Mouse (Mus musculus) thymus, adult 2 months (tissue): ENCODE results near the gene Dock3. TPM values are rescaled to one million over a fixed set of nuclear protein-coding genes. Genes with fewer than 3 reads are reported as not detected.
A peak's percentile ranks its signal among the peaks of the same experiment; 100 is the strongest.

Source experiments
- DNase-seq: peaks from one replicate; pipeline ENCODE4 v3.0.0; 2021
- H3K27ac ChIP-seq: fragments of 200-500 bp; 2 replicates; pipeline ENCODE4 v1.5.1; 2012; ENCODE audit warnings: low read length, control low read depth; ENCODE audit not compliant: control insufficient read depth, insufficient read depth
- H3K27me3 ChIP-seq: fragments of 200-500 bp; 2 replicates; pipeline ENCODE4 v1.6.1; 2012; ENCODE audit warnings: mild to moderate bottlenecking, low read length, moderate library complexity, mixed read lengths; ENCODE audit not compliant: control insufficient read depth, insufficient read depth
- H3K36me3 ChIP-seq: fragments of 200-500 bp; 2 replicates; pipeline ENCODE4 v1.6.1; 2012; ENCODE audit warnings: mild to moderate bottlenecking, low read length, moderate library complexity; ENCODE audit not compliant: control insufficient read depth, insufficient read depth
- H3K4me1 ChIP-seq: fragments of 200-500 bp; replicated peaks from 2 replicates; pipeline ENCODE4 v1.6.1; 2012; ENCODE audit warnings: low read length; ENCODE audit not compliant: control insufficient read depth, insufficient read depth
- H3K4me3 ChIP-seq: fragments of 200-500 bp; 2 replicates; pipeline ENCODE4 v1.5.1; 2012; ENCODE audit warnings: mild to moderate bottlenecking, low read length, control low read depth, moderate library complexity; ENCODE audit not compliant: control insufficient read depth, insufficient read depth
- CTCF ChIP-seq: fragments of 200-500 bp; IDR thresholded peaks from 2 replicates; pipeline ENCODE4 v1.5.1; 2012; ENCODE audit warnings: mild to moderate bottlenecking, control low read depth, low read length, moderate library complexity, borderline replicate concordance; ENCODE audit not compliant: control insufficient read depth, poor library complexity, insufficient read depth; ENCODE audit errors: extremely low read depth
- POLR2A ChIP-seq: fragments of 200-500 bp; IDR thresholded peaks from 2 replicates; pipeline ENCODE4 v1.6.1; 2012; ENCODE audit warnings: mild to moderate bottlenecking, low read length, control low read depth, moderate library complexity; ENCODE audit not compliant: control insufficient read depth, poor library complexity, insufficient read depth; ENCODE audit errors: extremely low read depth
- WGBS: fragments of 180-500 bp; shearing (Covaris S2); methylation state at CpG from one replicate; pipeline ENCODE4 v1.1.7; 2018; 5-methylcytosine and 5-hydroxymethylcytosine counted together
- polyA plus RNA-seq: library from polyadenylated mRNA; depleted of rRNA; stranded (reverse); fragments of >200 nt; gene quantifications from 2 replicates; pipeline ENCODE4 v1.2.3, GENCODE M21; 2012

Gene Dock3
- polyA plus RNA-seq, 1 experiment = 3.2 TPM

DNA sequence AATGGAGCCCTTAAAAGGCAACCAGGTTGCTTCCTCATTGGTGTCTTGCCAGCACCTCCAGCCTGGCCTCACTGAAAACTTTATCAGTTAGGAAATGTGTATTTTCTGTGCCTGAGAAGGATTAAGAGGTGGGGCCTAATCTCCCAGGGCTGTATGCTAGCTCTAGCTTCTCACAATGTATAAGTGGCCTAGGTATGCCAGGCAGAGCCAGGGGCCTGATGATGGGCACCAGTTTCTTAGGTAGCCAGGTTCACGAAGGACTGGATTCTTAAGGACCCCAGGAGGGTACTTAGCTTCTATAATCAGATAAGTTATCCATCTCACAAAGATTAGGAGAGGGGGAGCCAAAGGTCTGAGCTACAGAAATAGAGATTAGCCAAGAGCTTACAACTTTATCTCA is 320.1 kb downstream of the Dock3 start:
- Histone ChIP-seq H3K4me1 (no peaks in the 10 kb centered on the region), H3K27me3 (no peaks in the 10 kb centered on the region), H3K36me3 (no peaks in the 10 kb centered on the region), H3K4me3 (no peak overlapping the region), H3K27ac (no peak overlapping the region)
- 88% methylated on average over 1 of the region's 1 CpGs for WGBS
- TF ChIP-seq CTCF (no peak), POLR2A (no peak)
- DNase-seq = no peak

DNA sequence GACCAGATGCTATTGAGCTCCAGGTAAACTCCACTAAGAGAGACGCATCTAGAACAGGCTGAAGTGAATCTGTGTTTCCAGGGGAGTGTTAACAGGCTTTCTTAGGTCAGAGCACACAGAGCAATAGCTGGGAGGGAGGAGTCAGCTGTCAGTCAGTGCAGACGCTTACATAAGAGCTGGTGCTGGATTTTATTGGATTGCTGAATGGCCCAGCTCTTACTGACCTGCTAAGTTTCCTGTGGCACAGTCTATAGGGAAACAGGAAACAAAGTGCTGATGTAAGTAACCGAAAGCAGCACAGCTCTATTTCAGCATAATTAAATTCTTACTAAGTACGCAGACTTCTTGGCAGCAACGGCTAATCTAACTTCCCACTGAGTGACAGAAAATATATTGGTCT is 323.0 kb downstream of the Dock3 start:
- H3K27me3 ChIP-seq = no peaks in the 10 kb centered on the region
- H3K36me3 ChIP-seq = no peaks in the 10 kb centered on the region
- 32% methylated on average over 5 of the region's 5 CpGs for WGBS
- no peak for DNase-seq
- H3K4me3 ChIP-seq = no peak overlapping the region
- TF ChIP-seq POLR2A (no peak), CTCF (no peak)
- no peaks in the 10 kb centered on the region for H3K4me1 ChIP-seq
- no peak overlapping the region for H3K27ac ChIP-seq

- no peak for DNase-seq
- Histone ChIP-seq H3K27me3 (no peaks in the 10 kb centered on the region), H3K4me1 (no peaks in the 10 kb centered on the region), H3K27ac (no peak overlapping the region), H3K4me3 (no peak overlapping the region), H3K36me3 (no peaks in the 10 kb centered on the region)
- no peak for TF ChIP-seq CTCF
- TF ChIP-seq POLR2A = no peak
- 93% methylated on average over 3 of the region's 3 CpGs for WGBS
Observed at GRCm38 (mm10) chr9:106908174-106908573, 323.5 kb downstream of the Dock3 start.

- H3K4me3 ChIP-seq = no peak overlapping the region
- DNase-seq = no peak
- no peak overlapping the region for H3K27ac ChIP-seq
- WGBS = 94% methylated on average over 8 of the region's 8 CpGs
- TF ChIP-seq CTCF (no peak), POLR2A (no peak)
- no peaks in the 10 kb centered on the region for H3K4me1 ChIP-seq
- no peaks in the 10 kb centered on the region for H3K27me3 ChIP-seq
- no peaks in the 10 kb centered on the region for H3K36me3 ChIP-seq
Observed at GRCm38 (mm10) chr9:106906597-106906996, 325.1 kb downstream of the Dock3 start.

DNA sequence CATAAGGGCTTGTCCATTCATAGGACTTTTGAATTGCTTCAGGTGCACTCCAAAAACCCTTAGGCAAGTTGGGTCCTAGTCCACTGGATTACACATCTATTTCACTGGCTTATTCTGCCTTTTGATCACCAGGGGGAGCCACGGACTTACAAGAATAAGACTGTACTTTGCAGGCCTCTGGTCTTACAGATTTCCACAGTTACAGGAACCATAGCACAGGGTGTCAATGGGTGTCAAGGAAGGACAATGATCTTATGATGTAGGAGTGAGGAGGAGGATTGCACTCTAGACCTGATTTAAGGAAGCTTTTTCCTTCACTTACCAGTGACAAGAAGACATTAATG is 327.9 kb downstream of the Dock3 start:
- peak; percentile 34 for DNase-seq
- H3K27me3 ChIP-seq = no peaks in the 10 kb centered on the region
- WGBS = 4% methylated on average over 1 of the region's 1 CpGs
- no peaks in the 10 kb centered on the region for H3K4me1 ChIP-seq
- H3K4me3 ChIP-seq = no peak overlapping the region
- TF ChIP-seq POLR2A (no peak), CTCF (no peak)
- no peak overlapping the region for H3K27ac ChIP-seq
- no peaks in the 10 kb centered on the region for H3K36me3 ChIP-seq

DNA sequence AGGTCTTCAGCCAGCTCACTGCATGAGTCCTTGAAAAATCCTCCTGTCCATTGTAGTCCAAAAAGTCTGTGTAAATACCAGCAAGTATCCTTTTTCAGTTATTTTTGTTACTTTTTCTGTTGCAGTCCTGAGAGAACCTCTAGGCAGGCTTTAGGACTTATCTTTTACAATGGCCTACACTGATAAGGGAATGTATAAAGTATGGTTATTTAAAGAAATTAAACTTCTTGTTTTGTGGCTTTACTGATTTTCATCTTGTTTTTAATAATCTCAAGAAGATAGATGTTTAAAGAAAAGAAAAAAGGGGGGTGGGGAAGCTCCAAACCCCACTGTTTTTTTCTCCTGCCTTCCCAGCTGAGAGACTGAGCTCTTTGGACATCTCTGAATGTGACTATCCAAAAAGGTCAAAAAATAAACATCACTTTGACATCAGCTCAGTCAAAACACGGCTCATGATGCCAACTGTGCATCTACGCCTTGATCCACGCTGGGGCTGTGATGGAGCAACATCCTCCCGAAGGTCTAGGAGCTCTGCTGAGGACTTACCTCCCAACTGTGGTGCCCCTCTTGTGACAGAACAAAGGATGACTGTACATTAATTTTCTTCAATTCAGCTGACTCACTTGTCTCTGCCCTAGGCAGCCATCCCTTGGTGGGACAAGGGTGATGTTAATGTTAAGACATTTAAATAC is 328.5 kb downstream of the Dock3 start:
- no peak for DNase-seq
- H3K4me1 ChIP-seq = no peaks in the 10 kb centered on the region
- WGBS = 81% methylated on average over 4 of the region's 4 CpGs
- TF ChIP-seq POLR2A = no peak
- no peak for TF ChIP-seq CTCF
- no peaks in the 10 kb centered on the region for H3K36me3 ChIP-seq
- H3K27me3 ChIP-seq = no peaks in the 10 kb centered on the region
- H3K4me3 ChIP-seq = no peak overlapping the region
- no peak overlapping the region for H3K27ac ChIP-seq

- no peak for DNase-seq
- TF ChIP-seq POLR2A = no peak
- TF ChIP-seq CTCF = no peak
- Histone ChIP-seq H3K4me3 (no peak overlapping the region), H3K27ac (no peak overlapping the region), H3K27me3 (no peaks in the 10 kb centered on the region), H3K4me1 (no peaks in the 10 kb centered on the region), H3K36me3 (no peaks in the 10 kb centered on the region)
- WGBS = 93% methylated on average over 7 of the region's 7 CpGs
Observed at GRCm38 (mm10) chr9:106901596-106901995, 330.1 kb downstream of the Dock3 start.
